In genomic region chr1:184664098-184664375, GRCm38 (mm10) we compare ENCODE assay signal across 10 mouse cellular contexts.
A peak's percentile ranks its signal among the peaks of the same experiment; 100 is the strongest.
DNase-seq lines count a peak whose midpoint lies in the region; ATAC-seq and TF ChIP-seq lines count a peak whose summit lies in the region.
"Had no signal": no experiment of that assay in that cellular context is flagged by ENCODE, and none has a peak within 500 bp of the region (broad histone marks: within the 10 kb centered on the region; RNA-seq: fewer than 3 reads in every experiment).

No protein-coding gene starts in this region.

- 0 out of 2 replicates have a peak overlapping the region, but pooled peaks have one; percentile 8 for H3K4me2 ChIP-seq in limb, embryonic 15.5 days
- peak overlapping the region; percentile 36 for H3K4me2 ChIP-seq in hindbrain, embryonic 16.5 days (ENCODE audit: low read length)
- H3K4me2 ChIP-seq in myocyte (ENCODE audit: low read depth), result peak overlapping the region; percentile 92

- H3K36me3 ChIP-seq in limb, embryonic 15.5 days, result no peaks in the 10 kb centered on the region
- H3K36me3 ChIP-seq in limb, embryonic 10.5 days, result no peaks in the 10 kb centered on the region
- no peaks in the 10 kb centered on the region for H3K36me3 ChIP-seq in hindbrain, embryonic 16.5 days (ENCODE audit: control insufficient read depth, insufficient read depth, low read length)
- no peaks in the 10 kb centered on the region for H3K36me3 ChIP-seq in myocyte (ENCODE audit: control insufficient read depth, insufficient read depth)

- DNase-seq in limb, embryonic 10.5 days (ENCODE audit: low spot score), result no peak
- DNase-seq in Muller cell, postnatal 12 days (ENCODE audit: inconsistent ontology term), result peak; percentile 43
- no peak for DNase-seq in left cerebral cortex, adult 11 months (ENCODE audit: low spot score)
- DNase-seq in T-cell, adult 2 months (ENCODE audit: low spot score), result no peak
- DNase-seq: cerebellum, postnatal 25 days; gastrocnemius, postnatal 36 days; heart, postnatal 36 days had no signal

- 41% methylated on average over 5 of the region's 5 CpGs for WGBS in limb, embryonic 15.5 days
- 64% methylated on average over 5 of the region's 5 CpGs for WGBS in limb, embryonic 10.5 days
- 52% methylated on average over 5 of the region's 5 CpGs for WGBS in hindbrain, embryonic 16.5 days

- no peak for TF ChIP-seq POLR2A in myocyte (IDR thresholded peaks at IDR 0.05; ENCODE audit: insufficient read length, low read depth)

- no peak overlapping the region for H3ac ChIP-seq in myocyte (ENCODE audit: control insufficient read depth, insufficient read length)

- no peaks in the 10 kb centered on the region for H3K9me3 ChIP-seq in limb, embryonic 15.5 days
- no peaks in the 10 kb centered on the region for H3K9me3 ChIP-seq in limb, embryonic 10.5 days (replicated peaks)
- no peaks in the 10 kb centered on the region for H3K9me3 ChIP-seq in hindbrain, embryonic 16.5 days (ENCODE audit: control insufficient read depth, low read length)

- H3K4me1 ChIP-seq in limb, embryonic 15.5 days, result 0 out of 2 replicates have a peak, but pooled peaks cover 2% of the 10 kb centered on the region
- H3K4me1 ChIP-seq in limb, embryonic 10.5 days, result no peaks in the 10 kb centered on the region
- H3K4me1 ChIP-seq in hindbrain, embryonic 16.5 days (ENCODE audit: control insufficient read depth, insufficient read depth, low read depth, low read length), result peaks cover 5% of the 10 kb centered on the region; the same call in 1 of the 2 replicates

- ATAC-seq in limb, embryonic 15.5 days (ENCODE audit: insufficient number of reproducible peaks, low FRiP score, low TSS enrichment, low read depth), result no peak
- no peak for ATAC-seq in hindbrain, embryonic 16.5 days

- H3K27me3 ChIP-seq in limb, embryonic 15.5 days, result 0 out of 2 replicates have a peak, but pooled peaks cover 2% of the 10 kb centered on the region
- H3K27me3 ChIP-seq in limb, embryonic 10.5 days (ENCODE audit: low read depth, poor library complexity, severe bottlenecking), result no peaks in the 10 kb centered on the region
- H3K27me3 ChIP-seq in hindbrain, embryonic 16.5 days (replicated peaks; ENCODE audit: control insufficient read depth, insufficient read depth, low read length), result no peaks in the 10 kb centered on the region
- no peaks in the 10 kb centered on the region for H3K27me3 ChIP-seq in myocyte (ENCODE audit: control insufficient read depth, insufficient read depth, insufficient read length)

- H3K27ac ChIP-seq in limb, embryonic 15.5 days, result no peak overlapping the region
- H3K27ac ChIP-seq in limb, embryonic 10.5 days, result no peak overlapping the region
- H3K27ac ChIP-seq in hindbrain, embryonic 16.5 days (ENCODE audit: low read depth, low read length), result 0 out of 2 replicates have a peak overlapping the region, but pooled peaks have one; percentile 17

- H3K79me2 ChIP-seq in myocyte (ENCODE audit: control insufficient read depth, insufficient read depth), result no peaks in the 10 kb centered on the region

- H3K4me3 ChIP-seq in limb, embryonic 15.5 days, result no peak overlapping the region
- H3K4me3 ChIP-seq in limb, embryonic 10.5 days, result no peak overlapping the region
- H3K4me3 ChIP-seq in hindbrain, embryonic 16.5 days (ENCODE audit: low read length), result no peak overlapping the region
- H3K4me3 ChIP-seq in myocyte, result peak overlapping the region; percentile 7

- H3K9ac ChIP-seq in limb, embryonic 15.5 days, result no peak overlapping the region
- no peak overlapping the region for H3K9ac ChIP-seq in hindbrain, embryonic 16.5 days (ENCODE audit: low read depth, low read length)

TF ChIP-seq in myocyte, 11 proteins besides CTCF, POLR2A, EP300 and RAD21:
- TF ChIP-seq MAX (IDR thresholded peaks at IDR 0.05; ENCODE audit: low read depth) (no peak), REST (IDR thresholded peaks at IDR 0.05; ENCODE audit: insufficient read depth, insufficient read length) (no peak), CEBPB (IDR thresholded peaks at IDR 0.05; ENCODE audit: insufficient read depth, poor library complexity, severe bottlenecking) (no peak)

Comparison
In these comparisons a context has a peak if more than half of its experiments do, and no peak if none do; other contexts are left out.
1. H3K4me2 ChIP-seq: peak in every context shown above with its lines; median percentile 92 in myocyte; 36 in hindbrain, embryonic 16.5 days; 8 in limb, embryonic 15.5 days.